Mouse (Mus musculus) bone marrow, adult 2 months (tissue): ENCODE measurements around the gene Selenom.

Experiments
- CTCF ChIP-seq: fragments of 200-500 bp; IDR thresholded peaks from 2 replicates; pipeline ENCODE4 v1.5.1; 2011; ENCODE audit warnings: low read length, control low read depth; ENCODE audit not compliant: control insufficient read depth, insufficient read depth
- POLR2A ChIP-seq: fragments of 200-500 bp; IDR thresholded peaks from 2 replicates; pipeline ENCODE4 v1.6.1; 2011; ENCODE audit warnings: low read depth, mild to moderate bottlenecking, control low read depth, low read length, borderline replicate concordance; ENCODE audit not compliant: control insufficient read depth

GRCm38 (mm10) chr11:3539826-3540196, 25.3 kb downstream of the Selenom start:
- TF ChIP-seq CTCF (no peak), POLR2A (no peak)
